Mouse (Mus musculus) forebrain, embryonic 11.5 days (tissue): ENCODE results near the gene Tmem135. TPM values are rescaled to one million over a fixed set of nuclear protein-coding genes. Genes with fewer than 3 reads are reported as not detected.

ENCODE experiments used
- ATAC-seq: fragments of 200-750 bp; cut with Nextera tagmentation; replicated peaks from 2 replicates; pipeline ENCODE4 v1.8.0; 2017; ENCODE audit warnings: moderate TSS enrichment; ENCODE audit not compliant: low FRiP score
- DNase-seq: peaks from one replicate; pipeline ENCODE4 v3.0.0-alpha.2; 2017; ENCODE audit warnings: low spot score
- H3K27ac ChIP-seq: fragments of 300-500 bp; sonication (generic); 2 replicates; pipeline ENCODE4 v1.5.1; 2014; ENCODE audit warnings: low read depth, low read length
- H3K27me3 ChIP-seq: fragments of 300-500 bp; sonication (generic); 2 replicates; pipeline ENCODE4 v1.6.1; 2014; ENCODE audit warnings: mild to moderate bottlenecking, low read length, mixed read lengths; ENCODE audit not compliant: control insufficient read depth, insufficient read depth
- H3K36me3 ChIP-seq: fragments of 300-500 bp; sonication (generic); 2 replicates; pipeline ENCODE4 v1.6.1; 2014; ENCODE audit warnings: mild to moderate bottlenecking, low read length, moderate library complexity, mixed read lengths; ENCODE audit not compliant: control insufficient read depth, insufficient read depth
- H3K4me1 ChIP-seq: fragments of 300-500 bp; sonication (generic); replicated peaks from 2 replicates; pipeline ENCODE4 v1.6.1; 2014; ENCODE audit warnings: low read length, mixed read lengths; ENCODE audit not compliant: control insufficient read depth, insufficient read depth
- H3K4me2 ChIP-seq: fragments of 300-500 bp; sonication (generic); 2 replicates; pipeline ENCODE4 v1.6.1; 2014; ENCODE audit warnings: low read depth, mild to moderate bottlenecking, low read length, moderate library complexity, mixed read lengths; ENCODE audit not compliant: severe bottlenecking
- H3K4me3 ChIP-seq: fragments of 300-500 bp; sonication (generic); 2 replicates; pipeline ENCODE4 v1.5.1; 2014; ENCODE audit warnings: low read depth, low read length
- H3K9ac ChIP-seq: fragments of 300-500 bp; sonication (generic); 2 replicates; pipeline ENCODE4 v1.6.1; 2014; ENCODE audit warnings: low read length
- H3K9me3 ChIP-seq: fragments of 300-500 bp; sonication (generic); 2 replicates; pipeline ENCODE4 v1.6.1; 2016; ENCODE audit warnings: low read length, mixed read lengths; ENCODE audit not compliant: control insufficient read depth
- WGBS: fragments of 180-500 bp; shearing (Covaris S2); extraction: QIAGEN DNeasy Blood & Tissue Kit; methylation state at CpG from one replicate; pipeline ENCODE4 v1.1.7; 2014; 5-methylcytosine and 5-hydroxymethylcytosine counted together
- polyA plus RNA-seq: library from polyadenylated mRNA; unstranded; fragments of >200 nt; fragmentation: Nextera tagmentation; extraction: Ambion mirVana; gene quantifications from 2 replicates; pipeline ENCODE4 v1.2.1, GENCODE M21; 2014

Gene Tmem135
- polyA plus RNA-seq, 1 experiment from 2014 or later = 16.2 TPM

DNA sequence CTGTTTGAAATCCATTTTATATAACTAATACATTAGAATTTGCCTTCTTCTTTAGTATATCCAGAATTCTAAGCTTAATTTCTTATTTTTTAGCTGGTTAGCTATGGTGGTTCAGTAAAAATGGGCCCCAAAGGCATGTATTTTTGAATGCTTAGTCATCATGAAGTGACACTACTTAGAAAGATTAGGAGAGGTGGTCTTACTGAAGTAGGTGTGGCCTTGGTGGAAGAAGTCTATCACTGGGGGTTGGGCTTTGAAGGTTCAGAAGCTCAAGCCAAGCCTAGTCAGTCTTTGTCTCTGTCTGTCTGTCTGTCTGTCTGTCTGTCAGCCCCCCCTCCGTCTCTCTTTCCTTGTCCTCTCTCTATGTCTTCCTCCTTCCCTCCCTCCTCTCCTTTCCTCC, 198.6 kb downstream of the Tmem135 start:
- H3K27me3 ChIP-seq = no peaks in the 10 kb centered on the region
- peaks cover 2% of the 10 kb centered on the region; the same call in 1 of the 2 replicates for H3K4me1 ChIP-seq
- no peak overlapping the region for H3K27ac ChIP-seq
- no peaks in the 10 kb centered on the region for H3K36me3 ChIP-seq
- no peak for DNase-seq
- no peaks in the 10 kb centered on the region for H3K9me3 ChIP-seq
- no peak overlapping the region for H3K9ac ChIP-seq
- no peak overlapping the region for H3K4me3 ChIP-seq
- no peak for ATAC-seq
- H3K4me2 ChIP-seq = no peak overlapping the region
- WGBS = 94% methylated on average over 1 of the region's 1 CpGs

DNA sequence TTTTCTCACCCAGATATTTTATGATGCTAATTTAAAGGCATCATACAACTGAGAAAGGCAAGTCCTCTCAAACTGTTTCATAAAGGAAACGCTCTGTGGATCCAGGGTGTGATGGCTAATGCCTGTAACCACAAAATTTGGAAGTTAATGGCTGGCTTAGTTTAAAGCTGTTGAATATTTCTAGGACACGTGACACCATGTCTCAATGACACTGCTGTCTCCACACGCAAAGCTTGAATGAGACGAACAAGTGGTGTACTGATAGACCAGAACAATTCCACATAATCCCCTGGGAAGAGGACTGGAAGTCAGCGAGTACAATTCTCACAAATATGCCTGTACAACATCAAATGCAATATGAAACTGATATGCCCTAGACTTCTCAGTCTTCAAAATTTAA, 200.9 kb downstream of the Tmem135 start:
- Histone ChIP-seq H3K27me3 (no peaks in the 10 kb centered on the region), H3K4me3 (no peak overlapping the region), H3K9me3 (no peaks in the 10 kb centered on the region), H3K9ac (no peak overlapping the region), H3K36me3 (no peaks in the 10 kb centered on the region), H3K4me2 (no peak overlapping the region), H3K27ac (no peak overlapping the region), H3K4me1 (no peaks in the 10 kb centered on the region)
- no peak for ATAC-seq
- WGBS = 85% methylated on average over 5 of the region's 5 CpGs
- no peak for DNase-seq

- DNase-seq (no peak), ATAC-seq (no peak; the same call in 1 of the 2 replicates)
- no peak overlapping the region for H3K4me3 ChIP-seq
- H3K9me3 ChIP-seq = no peaks in the 10 kb centered on the region
- H3K4me1 ChIP-seq = no peaks in the 10 kb centered on the region
- no peak overlapping the region for H3K9ac ChIP-seq
- H3K27ac ChIP-seq = no peak overlapping the region
- no peak overlapping the region for H3K4me2 ChIP-seq
- no peaks in the 10 kb centered on the region for H3K36me3 ChIP-seq
- H3K27me3 ChIP-seq = no peaks in the 10 kb centered on the region
These were observed 202.1 kb downstream of the Tmem135 start for GRCm38 (mm10) chr7:89201954-89202353.

DNA sequence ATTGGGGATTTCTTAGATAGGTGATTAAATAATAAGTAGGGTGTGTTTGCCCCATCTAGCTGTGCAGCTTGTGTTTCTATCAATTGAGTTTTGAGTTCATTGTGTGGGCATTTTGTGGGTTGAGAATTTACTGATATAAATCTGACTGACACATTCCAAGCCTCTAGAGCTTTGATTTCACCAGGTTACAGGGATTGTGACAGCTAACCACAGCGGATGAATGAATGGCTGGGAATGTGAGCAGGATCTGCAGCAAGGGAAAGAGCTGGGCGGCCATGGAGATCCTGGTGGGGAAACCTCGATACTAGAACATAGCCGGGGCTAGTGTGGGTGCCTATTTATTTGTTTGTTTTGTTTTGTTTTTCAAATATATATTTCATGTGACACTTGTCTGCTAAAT, 205.5 kb downstream of the Tmem135 start:
- WGBS = 89% methylated on average over 4 of the region's 4 CpGs
- Histone ChIP-seq H3K27ac (no peak overlapping the region), H3K4me3 (no peak overlapping the region), H3K36me3 (no peaks in the 10 kb centered on the region), H3K27me3 (no peaks in the 10 kb centered on the region), H3K9me3 (no peaks in the 10 kb centered on the region), H3K9ac (no peak overlapping the region), H3K4me2 (no peak overlapping the region), H3K4me1 (no peaks in the 10 kb centered on the region)
- ATAC-seq (no peak), DNase-seq (no peak)

DNA sequence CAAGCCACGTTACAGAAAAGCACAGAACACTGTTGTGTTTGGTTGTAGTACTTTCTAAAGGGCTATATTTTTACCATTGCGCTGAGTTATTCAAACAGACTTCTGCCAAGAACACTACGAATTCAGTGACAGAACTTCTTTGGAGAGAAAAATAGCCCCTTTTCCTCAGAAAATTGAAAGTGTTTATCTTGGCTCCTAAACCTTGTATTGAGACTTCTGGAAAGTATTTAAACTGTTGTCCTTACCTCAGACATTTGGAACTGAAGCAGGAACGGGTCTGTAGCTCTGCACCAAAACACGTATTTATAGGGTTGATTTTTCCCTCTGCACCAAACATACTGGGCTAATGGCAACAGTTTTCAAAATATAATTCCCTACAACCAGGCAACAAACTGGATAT, 210.6 kb downstream of the Tmem135 start:
- H3K4me2 ChIP-seq = no peak overlapping the region
- DNase-seq (no peak), ATAC-seq (no peak)
- no peaks in the 10 kb centered on the region for H3K9me3 ChIP-seq
- no peaks in the 10 kb centered on the region for H3K27me3 ChIP-seq
- no peak overlapping the region for H3K4me3 ChIP-seq
- WGBS = 81% methylated on average over 5 of the region's 5 CpGs
- no peak overlapping the region for H3K27ac ChIP-seq
- H3K4me1 ChIP-seq = no peaks in the 10 kb centered on the region
- no peaks in the 10 kb centered on the region for H3K36me3 ChIP-seq
- no peak overlapping the region for H3K9ac ChIP-seq

- H3K4me2 ChIP-seq = no peak overlapping the region
- no peaks in the 10 kb centered on the region for H3K36me3 ChIP-seq
- ATAC-seq (no peak), DNase-seq (no peak)
- no peaks in the 10 kb centered on the region for H3K27me3 ChIP-seq
- H3K9ac ChIP-seq = no peak overlapping the region
- H3K9me3 ChIP-seq = no peaks in the 10 kb centered on the region
- no peak overlapping the region for H3K4me3 ChIP-seq
- WGBS = 87% methylated on average over 4 of the region's 4 CpGs
- no peak overlapping the region for H3K27ac ChIP-seq
- no peaks in the 10 kb centered on the region for H3K4me1 ChIP-seq
These were observed 220.1 kb downstream of the Tmem135 start for GRCm38 (mm10) chr7:89183928-89184327.

DNA sequence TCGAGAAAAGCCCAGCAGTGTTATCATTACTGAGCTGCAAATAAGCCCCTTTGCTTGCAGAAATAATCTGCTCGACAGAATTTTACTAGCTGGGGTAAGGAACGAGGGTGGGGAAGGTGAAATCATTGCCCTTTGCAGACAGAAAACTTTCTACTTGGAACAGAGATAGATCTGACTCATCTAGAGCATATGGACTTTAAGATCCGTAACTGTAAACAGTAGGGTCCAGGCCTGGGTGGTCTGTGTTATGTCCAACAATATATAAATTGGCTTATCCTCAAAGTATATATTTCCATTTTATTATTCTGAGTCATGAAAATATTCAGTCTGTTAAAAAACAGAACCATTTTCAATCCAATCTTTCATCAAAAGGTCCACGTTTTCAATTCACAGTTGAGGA, 221.1 kb downstream of the Tmem135 start:
- DNase-seq = no peak
- 84% methylated on average over 5 of the region's 5 CpGs for WGBS

GRCm38 (mm10) chr7:89181285-89181684, 222.7 kb downstream of the Tmem135 start:
- Histone ChIP-seq H3K4me1 (no peaks in the 10 kb centered on the region), H3K27me3 (no peaks in the 10 kb centered on the region), H3K9me3 (no peaks in the 10 kb centered on the region), H3K4me2 (no peak overlapping the region), H3K36me3 (no peaks in the 10 kb centered on the region), H3K9ac (no peak overlapping the region), H3K4me3 (no peak overlapping the region), H3K27ac (no peak overlapping the region)
- WGBS = 46% methylated on average over 1 of the region's 1 CpGs
- no peak for ATAC-seq
- no peak for DNase-seq

More for the DNA sequence above, 221.1 kb downstream of the Tmem135 start:
- H3K4me3 ChIP-seq = no peak overlapping the region
- H3K9me3 ChIP-seq = no peaks in the 10 kb centered on the region
- no peak overlapping the region for H3K27ac ChIP-seq
- no peak for ATAC-seq
- no peaks in the 10 kb centered on the region for H3K4me1 ChIP-seq
- no peak overlapping the region for H3K9ac ChIP-seq
- H3K36me3 ChIP-seq = no peaks in the 10 kb centered on the region
- no peak overlapping the region for H3K4me2 ChIP-seq
- H3K27me3 ChIP-seq = no peaks in the 10 kb centered on the region

GRCm38 (mm10) chr7:89178601-89179000, 225.4 kb downstream of the Tmem135 start:
- Histone ChIP-seq H3K4me2 (no peak overlapping the region), H3K27me3 (no peaks in the 10 kb centered on the region), H3K36me3 (no peaks in the 10 kb centered on the region), H3K27ac (no peak overlapping the region), H3K4me3 (no peak overlapping the region), H3K9me3 (no peaks in the 10 kb centered on the region), H3K9ac (no peak overlapping the region), H3K4me1 (no peaks in the 10 kb centered on the region)
- WGBS = 80% methylated on average over 2 of the region's 2 CpGs
- no peak for DNase-seq
- ATAC-seq = no peak
